Mouse (Mus musculus) forebrain, embryonic 16.5 days (tissue): Measurements from ENCODE around the gene Sub1. TPM values are rescaled to one million over a fixed set of nuclear protein-coding genes. Genes with fewer than 3 reads are reported as not detected.

Experiments
- ATAC-seq: fragments of 200-750 bp; cut with Nextera tagmentation; 2 replicates; pipeline ENCODE4 v1.8.0; 2017; ENCODE audit warnings: mild to moderate bottlenecking, moderate library complexity
- H3K27ac ChIP-seq: fragments of 300-500 bp; sonication (generic); 2 replicates; pipeline ENCODE4 v1.5.1; 2014; ENCODE audit warnings: low read length, control low read depth
- H3K27me3 ChIP-seq: fragments of 300-500 bp; sonication (generic); replicated peaks from 2 replicates; pipeline ENCODE4 v1.6.1; 2014; ENCODE audit warnings: low read length; ENCODE audit not compliant: control insufficient read depth, insufficient read depth
- H3K36me3 ChIP-seq: fragments of 300-500 bp; sonication (generic); 2 replicates; pipeline ENCODE4 v1.6.1; 2014; ENCODE audit not compliant: control insufficient read depth, insufficient read depth
- H3K4me1 ChIP-seq: fragments of 300-500 bp; sonication (generic); replicated peaks from 2 replicates; pipeline ENCODE4 v1.6.1; 2014; ENCODE audit warnings: low read length; ENCODE audit not compliant: control insufficient read depth, insufficient read depth
- H3K4me2 ChIP-seq: fragments of 300-500 bp; sonication (generic); 2 replicates; pipeline ENCODE4 v1.6.1; 2014; ENCODE audit warnings: mild to moderate bottlenecking, low read length, control low read depth
- H3K4me3 ChIP-seq: fragments of 300-500 bp; sonication (generic); replicated peaks from 2 replicates; pipeline ENCODE4 v1.5.1; 2014; ENCODE audit warnings: mild to moderate bottlenecking, low read length, control low read depth
- H3K9ac ChIP-seq: fragments of 300-500 bp; sonication (generic); replicated peaks from 2 replicates; pipeline ENCODE4 v1.6.1; 2014; ENCODE audit warnings: low read depth, low read length, control low read depth
- H3K9me3 ChIP-seq: fragments of 300-500 bp; sonication (generic); 2 replicates; pipeline ENCODE4 v1.6.1; 2016; ENCODE audit warnings: low read length; ENCODE audit not compliant: control insufficient read depth
- WGBS: fragments of 180-500 bp; shearing (Covaris S2); extraction: QIAGEN DNeasy Blood & Tissue Kit; methylation state at CpG from one replicate; pipeline ENCODE4 v1.1.7; 2014; 5-methylcytosine and 5-hydroxymethylcytosine counted together
- polyA plus RNA-seq: library from polyadenylated mRNA; unstranded; fragments of >200 nt; fragmentation: Nextera tagmentation; extraction: Ambion mirVana; gene quantifications from 2 replicates; pipeline ENCODE4 v1.2.1, GENCODE M21; 2015

Sub1 gene
- polyA plus RNA-seq, 1 experiment from 2014 or later = 464 TPM

- no peaks in the 10 kb centered on the region for H3K27me3 ChIP-seq
- 71% methylated on average over 3 of the region's 3 CpGs for WGBS
- H3K4me3 ChIP-seq = no peak overlapping the region
- no peak overlapping the region for H3K27ac ChIP-seq
- no peak overlapping the region for H3K4me2 ChIP-seq
- H3K9ac ChIP-seq = no peak overlapping the region
- H3K36me3 ChIP-seq = no peaks in the 10 kb centered on the region
- no peaks in the 10 kb centered on the region for H3K9me3 ChIP-seq
- H3K4me1 ChIP-seq = no peaks in the 10 kb centered on the region
- no peak for ATAC-seq
Observed at GRCm38 (mm10) chr15:12032512-12032911, 35.7 kb upstream of the Sub1 start.

DNA sequence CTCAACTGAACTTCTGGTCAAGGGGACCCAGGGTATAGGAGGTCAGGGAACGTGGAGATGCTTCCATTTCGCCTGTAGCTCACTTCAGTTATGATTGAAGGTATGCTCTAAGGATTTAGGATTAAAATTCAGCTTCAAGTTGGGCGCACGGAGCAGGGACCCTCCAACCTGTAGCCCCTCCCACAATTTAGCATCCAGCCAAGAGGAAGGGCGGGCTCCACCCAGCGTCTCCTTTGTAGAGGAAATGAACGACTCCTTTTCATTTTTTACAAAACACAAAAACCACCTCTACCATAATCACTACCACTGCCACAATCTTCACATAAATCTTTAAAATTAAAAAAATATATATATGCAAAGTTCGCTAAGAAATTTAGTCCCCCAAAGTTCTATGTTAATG, 35.1 kb upstream of the Sub1 start:
- no peak for ATAC-seq
- Histone ChIP-seq H3K4me1 (no peaks in the 10 kb centered on the region), H3K9me3 (no peaks in the 10 kb centered on the region), H3K4me3 (no peak overlapping the region), H3K27me3 (no peaks in the 10 kb centered on the region), H3K9ac (no peak overlapping the region), H3K4me2 (no peak overlapping the region), H3K36me3 (no peaks in the 10 kb centered on the region), H3K27ac (no peak overlapping the region)
- WGBS = 85% methylated on average over 8 of the region's 8 CpGs

- Histone ChIP-seq H3K9ac (no peak overlapping the region), H3K9me3 (no peaks in the 10 kb centered on the region), H3K27me3 (no peaks in the 10 kb centered on the region), H3K36me3 (no peaks in the 10 kb centered on the region), H3K4me3 (no peak overlapping the region), H3K4me1 (0 out of 2 replicates have a peak, but pooled peaks cover under 1% of the 10 kb centered on the region), H3K27ac (no peak overlapping the region), H3K4me2 (no peak overlapping the region)
- 81% methylated on average over 4 of the region's 4 CpGs for WGBS
- no peak for ATAC-seq
Observed at GRCm38 (mm10) chr15:12030221-12030620, 33.4 kb upstream of the Sub1 start.

DNA sequence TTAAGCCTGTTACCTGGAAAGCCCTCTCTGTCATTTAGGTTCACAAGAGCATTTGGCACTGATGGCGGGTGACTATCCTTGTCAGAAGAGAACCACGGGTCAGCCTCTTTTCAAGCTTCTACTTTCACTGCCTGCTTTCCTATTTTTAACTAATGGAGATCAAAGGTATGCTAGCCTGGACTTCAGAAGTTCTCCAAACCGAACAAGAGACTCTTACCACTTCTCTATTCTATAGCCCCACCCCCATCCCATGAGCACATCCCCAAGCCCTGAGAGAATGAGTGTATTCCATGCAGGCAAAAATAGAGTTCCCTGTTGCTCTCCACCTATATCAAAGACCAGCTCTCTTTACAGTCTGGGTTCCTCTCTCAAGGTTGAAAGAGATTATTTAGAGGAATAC, 31.0 kb upstream of the Sub1 start:
- WGBS = 77% methylated on average over 3 of the region's 3 CpGs
- no peak overlapping the region for H3K9ac ChIP-seq
- H3K36me3 ChIP-seq = no peaks in the 10 kb centered on the region
- H3K27ac ChIP-seq = no peak overlapping the region
- peaks cover 9% of the 10 kb centered on the region for H3K4me1 ChIP-seq
- H3K27me3 ChIP-seq = no peaks in the 10 kb centered on the region
- H3K9me3 ChIP-seq = no peaks in the 10 kb centered on the region
- no peak overlapping the region for H3K4me2 ChIP-seq
- no peak for ATAC-seq
- no peak overlapping the region for H3K4me3 ChIP-seq

DNA sequence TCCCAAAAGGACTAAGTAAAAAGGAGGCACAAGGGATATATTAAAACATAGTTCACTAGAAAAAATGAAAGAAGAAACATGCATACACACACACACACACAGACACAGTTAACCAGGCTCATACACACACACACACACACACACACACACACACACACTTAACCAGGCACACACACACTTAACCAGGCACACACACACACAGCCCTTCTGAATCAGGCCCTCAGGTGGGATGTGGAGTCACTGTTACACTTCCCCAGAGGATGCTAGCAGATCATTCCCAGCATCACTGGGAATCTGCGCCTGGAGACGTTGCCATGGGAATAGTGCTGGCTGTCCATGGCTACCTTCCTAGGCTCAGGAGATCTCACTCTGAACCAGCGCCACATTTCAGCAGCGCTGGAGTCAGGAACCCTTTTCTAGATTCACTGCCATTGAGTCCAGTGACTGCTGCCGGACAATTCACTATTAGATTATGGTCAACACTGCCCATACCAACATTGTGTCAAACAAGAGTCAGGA, 30.2 kb upstream of the Sub1 start:
- H3K4me1 ChIP-seq = peaks cover 9% of the 10 kb centered on the region
- H3K27ac ChIP-seq = no peak overlapping the region
- no peak for ATAC-seq
- no peaks in the 10 kb centered on the region for H3K9me3 ChIP-seq
- WGBS = 89% methylated on average over 5 of the region's 5 CpGs
- H3K4me3 ChIP-seq = no peak overlapping the region
- H3K27me3 ChIP-seq = no peaks in the 10 kb centered on the region
- H3K4me2 ChIP-seq = no peak overlapping the region
- H3K9ac ChIP-seq = no peak overlapping the region
- H3K36me3 ChIP-seq = no peaks in the 10 kb centered on the region

DNA sequence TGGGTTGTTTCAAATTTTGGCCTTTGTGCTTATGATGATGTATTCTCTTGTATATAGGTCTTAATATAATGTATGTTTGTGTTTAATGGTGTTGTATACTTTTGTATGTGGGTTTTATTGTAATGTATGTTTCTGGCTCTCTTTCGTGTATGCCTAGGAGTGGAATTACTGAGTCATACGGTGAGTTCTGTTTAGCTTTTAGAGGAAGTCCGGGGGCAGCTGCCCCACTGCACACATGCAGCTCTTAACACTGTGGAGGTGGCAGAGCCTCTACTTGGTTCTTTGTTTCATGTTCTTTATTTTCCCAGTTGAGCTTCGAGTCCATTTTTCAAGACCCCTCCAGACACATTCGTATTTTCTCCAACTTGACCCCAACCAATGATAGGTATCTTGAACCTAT, 29.2 kb upstream of the Sub1 start:
- Histone ChIP-seq H3K36me3 (no peaks in the 10 kb centered on the region), H3K4me1 (peaks cover 9% of the 10 kb centered on the region), H3K4me2 (no peak overlapping the region), H3K9ac (no peak overlapping the region), H3K9me3 (no peaks in the 10 kb centered on the region), H3K27ac (no peak overlapping the region), H3K4me3 (no peak overlapping the region), H3K27me3 (no peaks in the 10 kb centered on the region)
- WGBS = 91% methylated on average over 5 of the region's 5 CpGs
- ATAC-seq = no peak

DNA sequence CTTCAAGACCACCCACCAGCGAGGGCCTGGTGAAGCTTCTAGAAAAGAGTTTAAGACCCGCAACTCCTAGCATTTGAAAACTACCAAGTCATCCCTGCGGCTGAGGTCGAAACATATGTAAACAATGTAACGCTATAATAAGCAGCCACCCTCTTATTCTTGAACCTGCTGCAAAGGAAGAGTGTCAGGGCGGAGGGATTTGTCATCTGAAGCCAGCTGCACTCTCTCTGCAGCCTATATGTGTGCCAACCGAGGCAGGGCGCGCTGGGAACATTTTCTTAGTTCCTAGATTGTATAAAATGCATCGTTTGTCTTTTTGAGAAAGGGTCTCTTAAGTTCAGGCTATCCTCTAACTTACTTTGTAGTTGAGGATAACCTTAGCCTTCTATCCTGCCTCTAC, 28.6 kb upstream of the Sub1 start:
- Histone ChIP-seq H3K27ac (no peak overlapping the region), H3K4me2 (no peak overlapping the region; the same call in 1 of the 2 replicates), H3K9ac (no peak overlapping the region), H3K4me3 (no peak overlapping the region), H3K36me3 (no peaks in the 10 kb centered on the region), H3K4me1 (peaks cover 9% of the 10 kb centered on the region), H3K27me3 (no peaks in the 10 kb centered on the region), H3K9me3 (no peaks in the 10 kb centered on the region)
- no peak for ATAC-seq
- WGBS = 83% methylated on average over 10 of the region's 10 CpGs

GRCm38 (mm10) chr15:12024791-12025268, 28.0 kb upstream of the Sub1 start:
- 30% methylated on average over 14 of the region's 14 CpGs for WGBS
- H3K4me3 ChIP-seq = no peak overlapping the region
- H3K27me3 ChIP-seq = no peaks in the 10 kb centered on the region
- ATAC-seq = peak; percentile 85
- H3K9ac ChIP-seq = no peak overlapping the region
- H3K27ac ChIP-seq = no peak overlapping the region
- peaks cover 9% of the 10 kb centered on the region for H3K4me1 ChIP-seq
- no peaks in the 10 kb centered on the region for H3K36me3 ChIP-seq
- peak overlapping the region; percentile 29 for H3K4me2 ChIP-seq
- no peaks in the 10 kb centered on the region for H3K9me3 ChIP-seq

GRCm38 (mm10) chr15:12019443-12019842, 22.7 kb upstream of the Sub1 start:
- peaks cover 4% of the 10 kb centered on the region for H3K4me1 ChIP-seq
- no peaks in the 10 kb centered on the region for H3K27me3 ChIP-seq
- no peak for ATAC-seq
- H3K4me2 ChIP-seq = no peak overlapping the region
- H3K9ac ChIP-seq = no peak overlapping the region
- H3K9me3 ChIP-seq = no peaks in the 10 kb centered on the region
- 83% methylated on average over 14 of the region's 14 CpGs for WGBS
- no peak overlapping the region for H3K4me3 ChIP-seq
- no peaks in the 10 kb centered on the region for H3K36me3 ChIP-seq
- no peak overlapping the region for H3K27ac ChIP-seq

DNA sequence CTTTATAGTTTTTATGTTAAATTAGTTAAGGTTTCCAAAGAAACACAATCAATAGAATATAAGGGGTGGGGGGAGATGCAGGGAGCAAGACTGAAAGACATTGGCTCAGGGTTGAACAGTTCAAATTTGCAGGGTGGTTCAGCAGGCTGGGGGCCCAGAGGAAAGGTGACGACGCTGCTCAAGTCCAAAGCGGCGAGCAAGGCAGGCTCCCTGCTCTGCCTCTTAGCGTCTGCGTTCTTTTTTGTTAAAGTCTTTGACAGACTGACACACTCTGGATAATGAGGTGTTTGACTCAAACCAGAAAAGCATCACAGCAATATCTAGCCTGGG, 21.6 kb upstream of the Sub1 start:
- no peak for ATAC-seq
- Histone ChIP-seq H3K4me3 (no peak overlapping the region), H3K27ac (no peak overlapping the region), H3K9me3 (no peaks in the 10 kb centered on the region), H3K36me3 (no peaks in the 10 kb centered on the region), H3K4me1 (no peaks in the 10 kb centered on the region), H3K9ac (no peak overlapping the region), H3K4me2 (no peak overlapping the region), H3K27me3 (no peaks in the 10 kb centered on the region)
- WGBS = 72% methylated on average over 6 of the region's 6 CpGs
